Mouse (Mus musculus): ENCODE measurements at regions not wholly inside any gene's neighbourhood (a gene's known extent, or its start where the extent isn't known, plus 50 kb on each side); places are given as distances from the start of the nearest gene placed in this dataset.
A peak's percentile ranks its signal among the peaks of the same experiment; 100 is the strongest.

DNA sequence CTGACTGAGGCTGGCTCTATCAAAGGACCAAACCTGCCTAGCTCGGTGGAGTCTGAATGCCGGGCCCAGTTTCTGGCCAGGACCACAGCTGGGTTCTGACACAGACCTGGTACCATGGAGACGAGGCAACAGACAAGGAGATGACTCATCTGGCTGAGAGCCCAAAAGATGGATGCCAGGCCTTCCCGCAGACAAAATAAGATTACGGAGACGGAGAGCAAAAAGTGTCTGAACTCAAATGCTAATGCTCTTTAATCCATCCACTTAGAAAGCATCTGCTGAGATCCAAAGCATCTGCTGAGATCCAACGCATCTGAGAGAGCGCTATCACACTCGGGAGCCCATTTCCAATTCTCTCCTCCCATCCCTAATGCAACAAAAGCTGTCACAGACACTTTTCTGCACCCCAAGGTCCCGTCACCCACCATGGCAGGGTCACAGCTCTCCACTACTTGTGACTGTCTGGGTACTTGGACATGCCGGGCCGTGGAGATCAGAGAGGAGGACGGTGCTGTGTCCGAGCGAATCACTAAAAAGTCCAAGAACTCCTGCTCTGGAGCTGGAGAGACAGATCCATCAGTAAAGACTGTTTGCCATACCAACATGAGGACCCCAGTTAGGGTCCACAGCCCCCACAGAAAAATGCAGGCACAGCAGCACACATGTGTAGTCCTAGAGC lies 278.3 kb upstream of the Sulf2 start:
- DNase-seq: peak; percentile 76

DNA sequence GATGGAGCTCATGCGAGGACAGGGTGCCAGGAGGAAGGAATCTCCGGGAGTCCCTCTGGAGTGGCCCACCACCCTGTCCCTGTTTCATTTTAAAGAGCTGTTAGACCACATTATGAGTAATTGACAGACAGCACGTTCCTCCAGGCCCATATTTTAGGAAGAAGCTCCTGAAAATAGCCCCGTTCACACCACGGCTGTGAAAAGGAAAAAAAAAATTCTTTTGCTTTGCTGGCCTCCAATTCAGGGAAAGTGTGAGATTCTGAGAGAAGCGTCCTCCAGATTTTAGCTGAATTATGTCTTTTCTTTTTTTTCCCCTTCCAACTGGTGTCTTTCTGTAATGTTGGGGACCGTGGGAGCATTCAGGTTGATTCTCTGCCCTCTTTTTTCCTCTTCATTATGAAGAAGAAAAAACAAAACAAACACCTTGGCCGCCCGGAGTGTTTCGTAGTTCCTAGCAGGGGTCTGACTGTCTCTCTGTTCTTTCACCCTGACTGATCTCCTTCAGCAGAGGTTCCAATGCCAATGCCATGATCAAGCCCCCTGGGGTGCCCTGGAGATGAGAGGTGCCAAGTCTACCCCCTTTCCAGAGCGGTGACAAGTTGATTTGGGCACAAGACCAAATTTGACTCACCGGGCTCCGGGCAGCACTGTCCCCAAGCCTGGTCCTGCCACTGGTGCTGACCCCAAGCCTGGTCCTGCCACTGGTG lies 277.6 kb upstream of the Sulf2 start:
- DNase-seq: no peak

DNA sequence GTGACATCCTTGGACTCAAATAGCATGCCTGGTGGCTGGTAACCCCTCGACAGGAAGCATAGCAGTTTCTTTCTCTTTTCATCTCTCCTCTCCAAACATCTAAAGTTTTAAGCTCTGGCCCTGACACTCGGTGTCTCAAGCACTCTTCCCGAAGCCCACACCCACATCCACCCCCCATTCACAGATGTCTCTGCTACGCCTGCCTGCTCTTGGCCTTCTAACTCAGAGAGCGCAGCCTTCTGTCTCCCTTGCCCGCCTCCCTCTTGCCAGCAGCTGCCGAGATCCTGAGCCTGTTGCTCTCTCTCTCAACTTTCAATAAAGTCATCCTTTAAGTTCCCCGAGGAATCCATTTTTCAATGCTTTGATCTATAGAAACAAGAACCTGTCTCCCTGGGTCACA lies 277.1 kb upstream of the Sulf2 start:
- no peak for DNase-seq

DNA sequence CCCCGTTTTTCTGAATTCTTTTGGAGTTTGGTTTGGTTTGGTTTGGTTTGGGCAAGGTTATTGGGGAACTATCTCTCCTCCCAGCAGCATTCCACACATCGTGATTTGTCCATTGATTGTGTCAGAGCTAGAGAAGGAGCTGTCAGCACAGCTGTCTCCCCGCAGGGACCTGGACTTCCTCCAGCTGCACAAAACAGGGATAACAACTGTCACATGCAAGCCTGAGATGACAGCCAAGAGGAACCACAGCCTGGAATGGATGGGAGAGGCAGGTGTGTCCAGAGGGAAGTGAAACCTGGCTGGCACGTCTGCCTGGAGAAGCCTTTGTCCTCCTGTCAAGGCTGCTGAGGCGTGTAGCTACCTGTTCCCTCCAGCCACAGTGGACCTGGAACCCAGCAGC lies 274.5 kb upstream of the Sulf2 start:
- peak; percentile 74 for DNase-seq

DNA sequence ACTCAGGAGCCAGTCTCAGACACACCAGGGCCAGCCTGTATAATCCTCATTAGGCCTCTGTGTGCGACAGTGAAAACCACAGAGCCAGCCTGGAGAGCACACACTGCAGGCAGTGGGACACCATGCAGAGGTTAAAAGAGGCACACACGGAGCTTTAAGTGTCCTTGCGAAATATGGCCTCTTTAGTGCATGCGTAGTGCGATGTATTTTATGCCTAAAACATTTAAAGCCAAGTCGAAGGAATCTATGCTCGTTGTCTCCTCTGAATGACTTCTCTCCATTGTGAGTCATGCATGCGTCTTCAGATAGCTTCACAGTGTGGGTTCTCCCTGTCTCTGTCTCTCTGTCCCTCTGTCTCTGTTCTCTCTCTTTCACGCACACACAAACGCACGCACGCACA lies 274.0 kb upstream of the Sulf2 start:
- DNase-seq: no peak

DNA sequence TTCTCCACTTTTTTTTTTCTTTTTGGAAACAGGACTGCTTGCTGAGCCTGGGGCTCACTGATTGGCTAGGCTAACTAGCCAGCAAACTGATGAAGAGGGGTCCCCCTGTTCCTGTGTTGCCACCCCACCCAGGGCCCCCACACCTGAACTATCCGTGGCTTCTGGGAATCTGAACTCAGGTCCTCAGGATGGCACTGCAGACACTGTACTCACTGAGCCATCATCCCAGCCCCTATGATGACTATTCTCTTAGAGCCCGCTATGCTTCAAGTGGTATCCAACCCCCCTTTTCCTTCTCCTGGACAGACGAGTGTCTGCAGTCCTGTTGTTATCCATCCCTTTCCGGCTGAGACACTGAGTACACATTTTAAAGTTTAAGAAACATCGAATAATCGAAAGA lies 271.9 kb upstream of the Sulf2 start:
- no peak for DNase-seq

DNA sequence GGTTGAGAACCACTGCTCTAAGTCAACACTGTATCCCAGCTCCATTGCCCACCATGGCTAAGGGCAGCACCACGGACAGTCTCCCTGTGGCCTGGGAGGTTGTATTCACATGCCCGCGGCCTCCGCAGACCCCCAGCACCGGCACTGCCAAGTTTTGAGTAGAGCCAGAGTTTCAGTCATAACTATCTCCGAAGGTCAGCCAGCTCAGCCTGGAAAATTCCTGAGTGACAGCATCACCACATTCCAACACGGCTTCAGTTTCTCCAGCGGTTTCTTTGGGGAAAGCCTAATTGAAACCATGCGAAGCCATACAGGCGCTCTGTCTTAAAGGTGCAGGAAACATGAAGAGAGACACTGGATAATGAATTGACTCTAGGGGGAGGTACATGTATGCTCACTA lies 271.5 kb upstream of the Sulf2 start:
- DNase-seq: peak; percentile 83

DNA sequence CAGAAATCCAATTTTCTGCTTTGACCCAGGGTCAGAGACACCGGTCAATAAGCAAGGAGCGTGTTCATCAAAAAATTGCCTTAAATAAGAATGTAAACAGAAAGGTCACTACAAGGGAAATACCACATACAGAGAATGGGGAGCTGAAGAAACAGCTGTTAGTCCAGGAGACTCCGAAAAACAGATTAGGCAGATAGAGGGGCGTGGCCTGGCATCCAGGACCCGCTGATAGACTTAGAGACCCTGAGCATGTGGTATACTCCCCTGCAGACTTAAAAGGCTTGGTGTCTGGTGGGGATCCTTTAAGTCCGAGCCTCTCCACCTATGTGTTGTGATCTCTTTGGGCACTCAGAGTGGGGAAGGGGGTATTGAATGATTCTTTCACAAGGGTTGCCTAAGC lies 271.0 kb upstream of the Sulf2 start:
- DNase-seq: no peak

DNA sequence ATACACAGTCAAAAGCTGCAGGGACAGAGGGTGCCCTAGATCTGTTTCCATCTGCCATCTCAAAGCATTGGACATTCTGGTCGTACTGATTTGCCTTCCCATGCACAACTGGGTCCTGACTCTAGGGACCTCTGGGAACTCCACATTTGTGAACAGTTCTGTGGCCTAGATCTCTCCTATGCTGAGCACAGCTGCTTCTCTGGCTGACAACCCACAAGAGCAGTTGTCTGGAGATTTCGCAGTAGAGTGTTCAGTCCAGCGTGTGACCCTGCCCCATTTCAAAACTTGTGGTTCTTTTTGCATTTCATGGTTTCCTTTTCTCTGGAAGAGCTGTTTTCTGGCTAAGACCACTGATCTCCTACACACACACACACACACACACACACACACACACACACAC lies 269.7 kb upstream of the Sulf2 start:
- no peak for DNase-seq

DNA sequence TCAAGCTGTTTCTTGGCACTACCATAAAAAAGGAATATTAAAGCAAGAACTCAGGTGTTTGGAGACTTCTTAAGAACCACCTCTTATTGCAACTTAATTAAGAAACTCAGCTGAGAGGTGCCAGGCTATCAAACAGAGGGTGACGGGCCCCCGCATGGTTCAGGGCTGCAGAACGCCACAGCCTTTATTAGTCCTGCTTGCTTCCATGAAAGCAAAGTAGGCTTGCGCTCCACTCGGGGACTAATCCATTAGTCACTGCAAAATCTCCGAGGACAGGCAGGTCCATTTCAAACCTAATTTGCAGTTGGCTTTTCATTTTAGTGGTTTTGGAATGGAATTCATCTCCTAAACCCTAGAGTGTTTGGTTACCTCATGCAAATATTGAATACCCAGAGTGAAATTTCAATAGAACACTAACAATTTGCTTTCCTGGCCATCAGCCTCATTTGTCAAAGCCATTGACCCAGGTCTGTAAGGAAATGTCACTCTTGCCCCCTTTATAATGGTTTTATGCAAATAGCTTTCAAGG lies 267.7 kb upstream of the Sulf2 start:
- DNase-seq: no peak

DNA sequence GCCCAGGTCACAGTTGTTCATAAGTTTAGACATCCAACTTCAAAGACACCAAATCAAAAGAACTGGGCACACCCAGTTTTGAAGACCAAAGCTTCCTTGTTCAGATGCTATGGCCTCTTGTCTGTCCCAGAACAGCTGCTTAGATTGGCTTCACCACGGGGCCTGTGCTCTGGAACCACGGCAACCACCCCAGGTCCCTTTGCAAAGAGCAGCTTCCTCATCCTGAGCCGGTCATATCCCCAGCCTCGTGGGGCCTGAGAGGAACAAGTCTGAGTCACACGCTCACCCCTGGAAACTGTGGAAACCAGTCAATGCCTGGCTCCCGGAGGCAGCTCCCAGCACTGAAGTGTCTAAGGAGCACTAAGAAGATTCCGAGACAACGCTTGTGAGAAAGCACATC lies 264.8 kb upstream of the Sulf2 start:
- no peak for DNase-seq

DNA sequence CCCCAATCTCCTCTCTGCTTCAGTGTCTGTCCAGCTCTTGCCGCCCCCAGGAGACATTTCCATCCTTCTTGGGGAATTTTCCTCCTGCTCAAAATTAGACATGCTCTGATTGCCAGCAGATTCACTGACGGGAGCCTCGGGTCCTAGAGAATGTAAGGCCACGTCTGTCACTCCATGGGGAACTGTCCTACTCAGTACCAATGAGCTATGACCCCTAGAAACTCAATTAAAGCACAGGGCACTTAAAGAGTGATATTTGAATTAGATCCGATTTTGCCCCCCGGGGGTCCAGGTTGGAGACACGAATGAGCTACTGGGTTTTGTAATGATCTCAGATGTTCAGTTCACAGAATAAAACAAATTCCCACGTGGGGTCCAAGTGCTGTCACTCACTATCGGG lies 263.8 kb upstream of the Sulf2 start:
- no peak for DNase-seq

DNA sequence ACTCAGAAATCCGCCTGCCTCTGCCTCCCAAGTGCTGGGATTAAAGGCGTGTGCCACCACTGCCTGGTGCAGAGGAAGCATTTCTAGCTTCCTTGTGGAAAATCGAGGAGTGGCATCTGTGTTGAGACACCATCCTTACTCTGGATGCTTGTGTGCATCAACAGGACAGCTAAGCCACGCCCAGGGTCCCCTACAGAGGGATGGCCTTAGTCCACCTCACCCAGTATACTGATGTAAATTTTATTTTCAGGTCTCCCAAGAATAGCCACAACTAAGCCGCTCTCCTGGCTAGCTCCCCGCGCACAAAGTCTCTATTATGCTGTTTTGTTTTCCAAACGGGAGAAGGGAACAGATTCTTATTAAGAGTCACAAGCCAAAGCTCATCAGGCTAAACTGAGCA lies 262.8 kb upstream of the Sulf2 start:
- no peak for DNase-seq

DNA sequence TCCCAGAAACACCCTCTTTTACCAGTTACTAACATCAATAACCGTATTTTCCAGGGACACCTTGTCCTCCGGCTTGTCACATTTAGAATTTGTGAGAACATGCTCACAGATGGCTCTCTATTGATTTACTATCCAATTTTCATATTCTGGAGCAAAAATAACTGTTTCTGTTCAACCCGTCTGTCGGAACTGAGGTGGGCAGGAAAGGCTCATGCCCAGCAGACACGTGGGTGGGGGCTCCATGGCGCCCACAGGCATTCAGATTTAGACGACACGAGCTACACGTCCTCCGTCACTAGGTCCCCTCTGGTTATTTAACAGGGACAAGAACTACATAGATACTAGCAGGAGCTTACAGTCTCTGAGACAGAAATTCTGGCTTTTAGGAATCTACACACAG lies 262.2 kb upstream of the Sulf2 start:
- DNase-seq: no peak

DNA sequence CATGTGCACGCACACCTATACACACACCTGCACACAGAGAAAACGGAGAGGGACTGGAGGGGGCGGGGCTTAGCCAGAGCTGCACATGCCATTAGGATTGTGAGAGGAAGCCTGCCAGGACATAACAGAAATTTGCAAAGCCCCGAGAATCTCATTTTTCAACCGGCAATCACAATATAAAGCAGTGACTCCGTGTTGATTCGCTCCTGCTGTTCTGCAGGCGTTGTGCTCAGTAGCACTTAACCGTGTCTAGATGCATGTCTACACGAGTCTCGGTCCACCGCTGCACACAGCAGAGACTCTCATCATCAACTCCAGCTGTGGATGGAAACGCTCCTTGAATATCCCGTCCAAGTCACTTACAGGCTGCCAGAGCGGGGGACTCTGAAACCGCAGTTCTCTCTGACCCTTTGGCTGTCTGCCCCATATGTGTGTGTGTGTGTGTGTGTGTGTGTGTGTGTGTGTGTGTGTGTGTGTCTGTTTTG lies 260.1 kb upstream of the Sulf2 start:
- peak; percentile 76 for DNase-seq

DNA sequence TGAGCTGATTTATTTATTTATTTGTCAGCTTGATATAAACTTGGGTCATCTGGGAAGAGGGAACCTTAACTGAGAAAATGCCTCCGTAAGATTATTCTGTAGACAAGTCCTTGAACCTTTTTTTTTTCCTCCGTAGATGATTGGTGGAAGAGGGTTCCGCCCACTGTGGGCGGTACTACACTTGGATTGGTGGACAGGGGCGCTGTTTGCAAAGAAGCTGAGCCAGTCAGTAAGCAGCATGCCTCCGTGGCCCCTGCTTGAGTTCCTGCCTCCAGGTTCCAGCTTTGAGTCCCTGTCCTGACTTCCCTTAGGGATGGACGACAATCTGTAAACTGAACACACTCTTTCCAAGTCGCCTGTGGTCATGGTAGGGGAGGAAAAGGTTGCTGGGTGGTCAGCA lies 259.4 kb upstream of the Sulf2 start:
- DNase-seq: no peak

DNA sequence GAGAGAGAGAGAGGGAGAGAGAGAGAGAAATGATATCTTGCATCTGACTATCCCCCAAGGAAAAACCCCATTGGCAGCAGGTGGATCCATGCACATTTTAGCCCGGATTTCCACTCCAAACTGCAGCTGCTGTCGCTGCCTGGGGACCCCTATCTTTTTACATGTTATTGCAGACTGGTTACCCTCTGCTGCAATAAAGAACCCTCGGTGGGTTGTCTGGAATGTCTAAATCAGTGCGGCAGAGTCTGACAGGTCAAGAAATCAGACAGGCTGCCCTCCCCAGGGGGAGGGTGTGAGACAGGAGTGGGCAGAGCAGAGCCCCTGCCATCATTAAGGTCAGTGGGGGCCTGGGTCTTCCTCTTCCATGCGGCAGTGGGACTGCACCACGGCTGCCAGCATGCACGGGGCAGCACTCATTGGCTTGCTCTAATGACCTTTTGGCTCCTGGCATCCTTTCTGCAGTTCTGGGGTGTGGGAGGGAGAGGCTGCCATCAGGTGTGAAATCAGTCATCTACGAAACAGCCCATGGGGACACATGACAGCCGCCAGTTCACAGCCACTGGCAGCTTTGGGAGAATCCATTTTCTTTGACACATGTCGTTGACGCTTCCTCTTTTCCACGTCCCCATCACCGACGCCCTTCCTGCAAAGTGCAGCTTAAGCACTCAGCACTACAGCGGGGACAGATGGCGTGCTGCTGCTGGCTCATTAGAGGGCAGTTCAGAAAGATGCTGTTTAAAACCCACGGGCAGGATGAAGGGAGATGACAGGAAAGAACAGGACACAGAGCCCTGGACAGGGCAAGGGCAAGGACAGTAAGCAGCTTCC lies 256.8 kb upstream of the Sulf2 start:
- peak; percentile 33 for DNase-seq

DNA sequence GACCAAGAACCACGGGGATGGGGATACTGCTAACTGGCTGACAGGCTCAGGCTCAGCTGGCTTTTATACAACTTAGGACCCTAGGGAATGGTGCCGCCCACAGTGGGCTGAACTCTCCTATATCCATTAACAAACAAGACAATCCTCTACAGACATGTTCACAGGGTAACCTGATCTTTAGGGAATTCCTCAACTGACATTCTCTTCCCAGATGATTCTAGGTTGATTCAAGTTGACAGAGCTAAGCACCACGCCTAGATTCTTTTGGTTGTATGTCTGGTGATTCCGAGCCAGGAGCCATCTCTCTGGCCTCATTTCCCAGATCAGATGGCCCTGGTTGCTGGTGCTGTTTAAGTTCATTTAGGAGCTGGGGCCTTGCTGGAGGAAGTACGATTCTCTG lies 253.9 kb upstream of the Sulf2 start:
- DNase-seq: no peak

DNA sequence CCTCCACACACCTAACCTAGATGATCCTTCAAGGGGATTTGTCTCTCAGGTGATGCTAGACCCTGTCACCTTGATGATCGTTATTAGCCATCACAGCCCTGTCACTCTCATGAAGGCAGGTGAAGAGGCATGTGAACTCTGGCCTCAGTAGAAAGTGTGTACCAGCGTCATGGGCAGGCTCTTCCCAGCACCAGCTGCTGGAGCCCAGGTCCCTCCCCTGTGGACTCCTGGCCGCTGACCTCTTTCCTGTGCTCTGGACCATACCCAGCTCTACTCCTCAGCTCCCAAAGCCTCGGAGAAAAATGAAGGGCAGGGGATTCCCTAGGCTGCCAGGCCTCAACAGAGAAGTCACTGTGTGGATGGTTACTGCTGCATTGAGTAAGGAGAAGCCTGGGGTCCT lies 253.3 kb upstream of the Sulf2 start:
- no peak for DNase-seq

DNA sequence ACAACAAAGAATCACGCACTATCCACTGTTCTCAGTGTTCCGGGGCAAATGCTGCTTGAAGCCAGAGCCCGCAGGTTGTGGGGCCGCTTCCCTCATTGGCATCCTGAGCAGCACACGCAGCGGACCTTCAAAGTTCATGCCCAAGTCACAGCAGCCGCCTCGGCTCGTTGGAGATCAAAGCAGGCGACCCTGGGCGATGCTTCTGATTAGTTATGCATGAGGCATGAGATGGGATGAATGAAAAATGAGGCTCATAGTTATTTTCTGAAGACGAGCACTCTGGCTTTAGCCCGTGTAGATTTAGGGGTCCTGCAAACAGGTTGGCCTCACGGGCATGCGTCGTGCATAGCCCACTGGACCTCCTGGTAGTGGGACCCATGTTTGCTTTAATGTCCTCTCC lies 252.5 kb upstream of the Sulf2 start:
- DNase-seq: no peak

DNA sequence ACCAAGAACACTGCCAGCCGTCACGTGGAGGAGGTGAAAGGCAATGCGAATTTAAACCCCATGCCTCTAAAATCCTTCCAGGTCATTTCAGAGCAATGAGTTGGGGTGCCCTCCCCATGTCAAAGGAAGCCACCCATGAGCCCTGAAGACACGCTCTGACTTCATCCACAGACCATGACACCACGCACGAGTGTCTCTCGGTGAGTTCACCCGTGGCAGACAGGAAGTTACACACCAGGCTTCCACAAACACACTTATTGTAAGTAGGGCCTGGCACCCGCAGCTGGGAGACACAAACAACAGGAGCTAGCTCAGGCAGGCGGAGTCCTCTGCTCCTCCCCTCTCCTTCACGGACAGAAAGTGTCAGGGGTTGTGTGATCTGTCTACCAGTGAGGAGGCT lies 251.4 kb upstream of the Sulf2 start:
- DNase-seq: no peak

DNA sequence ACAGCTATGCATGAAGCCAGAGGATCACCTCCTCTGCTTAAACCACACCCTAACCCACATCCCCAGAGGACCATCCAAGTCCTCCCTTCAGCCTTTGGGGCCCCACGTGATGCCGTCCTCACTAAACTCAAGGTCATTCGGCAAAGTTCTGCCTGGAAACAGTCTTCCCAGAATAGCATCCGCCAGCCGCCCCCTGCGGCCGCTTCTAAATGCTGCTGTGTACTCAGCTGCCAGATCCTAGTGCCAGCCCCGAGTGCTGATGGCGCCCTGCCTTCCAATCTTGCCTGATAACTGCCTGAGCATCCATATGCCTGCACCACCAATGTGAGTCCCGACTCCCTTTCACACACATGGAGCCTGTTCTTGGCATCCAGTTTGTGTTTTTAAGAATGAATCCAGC lies 247.9 kb upstream of the Sulf2 start:
- DNase-seq: peak; percentile 85

DNA sequence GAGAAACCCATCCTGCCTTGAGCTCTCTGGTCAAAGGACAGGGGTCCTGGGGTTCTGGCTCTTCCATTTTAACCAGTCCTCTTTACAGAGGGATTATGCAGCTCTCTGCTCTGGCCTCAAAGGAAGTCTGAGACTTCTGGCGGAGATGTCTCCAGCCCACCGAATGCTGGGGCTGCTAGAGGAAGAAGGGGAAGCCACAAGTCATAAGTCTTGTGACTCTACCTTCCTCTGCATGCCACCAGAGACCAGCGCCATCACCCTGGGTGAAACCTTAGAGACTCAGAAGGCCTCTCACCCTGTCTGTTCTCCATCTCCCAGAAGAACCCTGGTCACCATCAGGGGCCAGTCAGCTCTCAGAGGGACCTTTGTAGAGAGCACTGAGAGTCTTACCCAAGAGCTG lies 246.4 kb upstream of the Sulf2 start:
- DNase-seq: no peak
